Mouse (Mus musculus) megakaryocyte, adult 5-6 weeks (primary cell): ENCODE data around the gene C1qtnf5. TPM values are rescaled to one million over a fixed set of nuclear protein-coding genes. Genes with fewer than 3 reads are reported as not detected.
A peak's percentile ranks its signal among the peaks of the same experiment; 100 is the strongest.

Experiments used
- ATAC-seq: 2 replicates; pipeline ENCODE4 v1.8.0; 2016; ENCODE audit warnings: mild to moderate bottlenecking, inconsistent platforms; ENCODE audit not compliant: poor library complexity, severe bottlenecking
- total RNA-seq, 2 experiments: library from RNA; stranded (forward) in 1 of 2; stranded (reverse) in 1 of 2; fragments of 153-499, 151-499 nt in 1 of 2; fragments of 221-1000, 200-1000 nt in 1 of 2; gene quantifications; 2 replicates each; pipeline versions ENCODE4 v1.2.3 to v1.2.4; 2015 to 2017

C1qtnf5 gene
- total RNA-seq, 2 experiments from 2014 or later = 0.40 TPM; not detected in 1

GRCm38 (mm10) chr9:44129633-44130032 is 22.6 kb downstream of the C1qtnf5 start:
- ATAC-seq = no peak

- ATAC-seq = peak; percentile 49
Measured at GRCm38 (mm10) chr9:44130034-44130433, 23.0 kb downstream of the C1qtnf5 start.

- no peak for ATAC-seq
Measured at GRCm38 (mm10) chr9:44130581-44131275, 23.7 kb downstream of the C1qtnf5 start.

GRCm38 (mm10) chr9:44131276-44131590 is 24.2 kb downstream of the C1qtnf5 start:
- no peak for ATAC-seq

- no peak for ATAC-seq
Measured at GRCm38 (mm10) chr9:44132200-44132599, 25.2 kb downstream of the C1qtnf5 start.

GRCm38 (mm10) chr9:44133287-44133686 is 26.2 kb downstream of the C1qtnf5 start:
- no peak for ATAC-seq

GRCm38 (mm10) chr9:44134101-44134850 is 27.2 kb downstream of the C1qtnf5 start, which contains the start of gene Mcam:
Gene Mcam (plus strand): TSS chr9:44134469.
- ATAC-seq = peak; percentile 17; the same call in 1 of the 2 replicates

- ATAC-seq = peak; percentile 36; the same call in 1 of the 2 replicates
Measured at GRCm38 (mm10) chr9:44134851-44135730, 28.0 kb downstream of the C1qtnf5 start.

GRCm38 (mm10) chr9:44135731-44136411 is 28.8 kb downstream of the C1qtnf5 start:
- ATAC-seq = no peak

GRCm38 (mm10) chr9:44137846-44138245 is 30.8 kb downstream of the C1qtnf5 start:
- no peak for ATAC-seq

GRCm38 (mm10) chr9:44141951-44142350 is 34.9 kb downstream of the C1qtnf5 start:
- no peak for ATAC-seq

- no peak for ATAC-seq
Measured at GRCm38 (mm10) chr9:44143421-44143820, 36.4 kb downstream of the C1qtnf5 start.

- ATAC-seq = no peak
Measured at GRCm38 (mm10) chr9:44144023-44144717, 37.1 kb downstream of the C1qtnf5 start.

- no peak for ATAC-seq
Measured at GRCm38 (mm10) chr9:44144718-44145060, 37.6 kb downstream of the C1qtnf5 start.

GRCm38 (mm10) chr9:44147290-44147689 is 40.2 kb downstream of the C1qtnf5 start:
- ATAC-seq = 0 out of 2 replicates have a peak, but pooled peaks have one; percentile 45

Other genes with a start within 250 kb of the C1qtnf5 start
- 16.0 and 16.7 TPM in 2 replicates for gene Thy1, start 63.9 kb upstream of the C1qtnf5 start, total RNA-seq (2015)
- gene Thy1, start 63.9 kb upstream of the C1qtnf5 start, total RNA-seq (2017) = 7.5 and 10.5 TPM in 2 replicates
- 1.3 and 4.5 TPM in 2 replicates for gene Usp2, start 40.2 kb upstream of the C1qtnf5 start, total RNA-seq (2015)
- gene Usp2, start 40.2 kb upstream of the C1qtnf5 start, total RNA-seq (2017) = 1.1 and 1.3 TPM in 2 replicates
- not detected in 2 replicates for gene Mfrp, start 5.5 kb upstream of the C1qtnf5 start, total RNA-seq (2015)
- gene Mfrp, start 5.5 kb upstream of the C1qtnf5 start, total RNA-seq (2017) = 0.24 TPM in 1 of 2 replicates, not detected in the other
- not detected in 2 replicates for gene Gm49380, start 6.3 kb downstream of the C1qtnf5 start, total RNA-seq (2015)
- not detected in 2 replicates for gene Gm49380, start 6.3 kb downstream of the C1qtnf5 start, total RNA-seq (2017)
- 35.9 and 36.7 TPM in 2 replicates for gene Rnf26, start 6.3 kb downstream of the C1qtnf5 start, total RNA-seq (2015)
- gene Rnf26, start 6.3 kb downstream of the C1qtnf5 start, total RNA-seq (2017) = 16.3 and 20.9 TPM in 2 replicates
- 1.6 TPM in 2 replicates for gene Mcam, start 27.2 kb downstream of the C1qtnf5 start, total RNA-seq (2015)
- gene Mcam, start 27.2 kb downstream of the C1qtnf5 start, total RNA-seq (2017) = 3.2 and 5.8 TPM in 2 replicates
- gene Cbl, start 126.8 kb downstream of the C1qtnf5 start, total RNA-seq (2015) = 179 and 180 TPM in 2 replicates
- gene Cbl, start 126.8 kb downstream of the C1qtnf5 start, total RNA-seq (2017) = 45.3 and 70.2 TPM in 2 replicates
- gene Ccdc153, start 133.4 kb downstream of the C1qtnf5 start, total RNA-seq (2015) = not detected in 2 replicates
- gene Ccdc153, start 133.4 kb downstream of the C1qtnf5 start, total RNA-seq (2017) = not detected in 2 replicates
- gene Pdzd3, start 144.2 kb downstream of the C1qtnf5 start, total RNA-seq (2015) = 0.07 and 0.34 TPM in 2 replicates
- not detected in 2 replicates for gene Pdzd3, start 144.2 kb downstream of the C1qtnf5 start, total RNA-seq (2017)
- gene Nlrx1, start 161.4 kb downstream of the C1qtnf5 start, total RNA-seq (2015) = 9.5 and 13.1 TPM in 2 replicates
- gene Nlrx1, start 161.4 kb downstream of the C1qtnf5 start, total RNA-seq (2017) = 12.1 and 12.4 TPM in 2 replicates
- gene Abcg4, start 181.4 kb downstream of the C1qtnf5 start, total RNA-seq (2015) = 1.3 and 3.9 TPM in 2 replicates
- gene Abcg4, start 181.4 kb downstream of the C1qtnf5 start, total RNA-seq (2017) = 1.1 and 1.7 TPM in 2 replicates
- 12.3 and 18.4 TPM in 2 replicates for gene Hinfp, start 198.4 kb downstream of the C1qtnf5 start, total RNA-seq (2015)
- 13.1 and 15.3 TPM in 2 replicates for gene Hinfp, start 198.4 kb downstream of the C1qtnf5 start, total RNA-seq (2017)
- gene C2cd2l, start 213.0 kb downstream of the C1qtnf5 start, total RNA-seq (2015) = 12.0 and 16.4 TPM in 2 replicates
- 11.0 and 13.4 TPM in 2 replicates for gene C2cd2l, start 213.0 kb downstream of the C1qtnf5 start, total RNA-seq (2017)
- 37.7 and 39.4 TPM in 2 replicates for gene Dpagt1, start 218.8 kb downstream of the C1qtnf5 start, total RNA-seq (2015)
- gene Dpagt1, start 218.8 kb downstream of the C1qtnf5 start, total RNA-seq (2017) = 15.2 and 17.4 TPM in 2 replicates
- gene H2afx, start 227.4 kb downstream of the C1qtnf5 start, total RNA-seq (2015) = 136 and 144 TPM in 2 replicates
- gene H2afx, start 227.4 kb downstream of the C1qtnf5 start, total RNA-seq (2017) = 239 and 262 TPM in 2 replicates
- 63.1 and 83.4 TPM in 2 replicates for gene Hmbs, start 237.0 kb downstream of the C1qtnf5 start, total RNA-seq (2015)
- gene Hmbs, start 237.0 kb downstream of the C1qtnf5 start, total RNA-seq (2017) = 31.2 and 41.1 TPM in 2 replicates